Mouse (Mus musculus) spleen, postnatal 14 days (tissue): ENCODE results near the gene Slc35a2.
"Not testable (repeated sequence)": the region's sequence is repeated elsewhere in the genome, so short reads cannot be mapped to it uniquely, and the experiment has no call there.

Experiments
- DNase-seq, 2 experiments: peaks; one replicate each; pipeline ENCODE4 v3.0.0; 2021 to 2022; ENCODE audit warnings: low spot score in 2 of 2

Slc35a2 gene

DNA sequence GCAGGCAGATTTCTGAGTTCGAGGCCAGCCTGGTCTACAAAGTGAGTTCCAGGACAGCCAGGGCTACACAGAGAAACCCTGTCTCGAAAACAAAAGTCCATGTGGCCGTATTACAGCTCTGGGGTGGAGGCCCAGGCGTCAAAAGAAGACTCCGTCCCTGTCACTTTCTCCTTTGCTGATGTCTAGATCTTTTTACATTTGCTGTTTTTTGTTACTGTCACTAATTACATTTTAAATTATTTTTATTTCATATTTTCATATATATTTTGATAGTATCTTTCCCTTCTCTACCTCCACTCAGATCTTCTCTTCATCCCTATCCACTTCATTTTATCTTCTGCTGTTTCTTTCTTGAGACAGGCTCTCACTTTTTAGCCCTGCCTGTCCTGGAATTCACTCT lies 23.9 kb downstream of the Slc35a2 start, which contains the start of gene Gm10491:
TSS of gene Gm10491 (minus strand) at position 101 of the 400 bp plus-strand sequence.
- no peak for DNase-seq

GRCm38 (mm10) chrX:7909242-7909641 lies 25.4 kb downstream of the Slc35a2 start, which contains the start of gene Gm10490:
Gene Gm10490 (plus strand): TSS chrX:7909542.
- not testable (repeated sequence) for DNase-seq

- no peak for DNase-seq
Measured at GRCm38 (mm10) chrX:7910473-7910872, 26.6 kb downstream of the Slc35a2 start.

GRCm38 (mm10) chrX:7915669-7916068 lies 31.8 kb downstream of the Slc35a2 start:
- peak in 1 of 2 experiments; percentile 32 for DNase-seq

DNA sequence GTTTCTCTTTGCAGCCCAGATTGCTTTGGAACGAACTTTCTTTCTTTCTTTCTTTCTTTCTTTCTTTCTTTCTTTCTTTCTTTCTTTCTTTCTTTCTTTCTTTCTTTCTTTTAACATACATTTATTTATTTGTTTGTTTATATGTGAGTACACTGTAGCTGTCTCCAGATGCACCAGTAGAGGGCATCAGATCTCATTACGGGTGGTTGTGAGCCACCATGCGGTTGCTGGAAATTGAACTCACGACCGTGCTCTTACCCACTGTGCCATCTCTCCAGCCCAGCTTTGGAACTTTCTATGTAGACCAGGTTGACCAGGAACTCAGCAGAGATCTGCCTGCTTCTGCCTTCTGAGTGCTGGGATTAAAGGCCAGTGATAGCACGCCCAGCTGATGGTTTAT lies 34.1 kb downstream of the Slc35a2 start:
- not testable (repeated sequence) for DNase-seq

DNA sequence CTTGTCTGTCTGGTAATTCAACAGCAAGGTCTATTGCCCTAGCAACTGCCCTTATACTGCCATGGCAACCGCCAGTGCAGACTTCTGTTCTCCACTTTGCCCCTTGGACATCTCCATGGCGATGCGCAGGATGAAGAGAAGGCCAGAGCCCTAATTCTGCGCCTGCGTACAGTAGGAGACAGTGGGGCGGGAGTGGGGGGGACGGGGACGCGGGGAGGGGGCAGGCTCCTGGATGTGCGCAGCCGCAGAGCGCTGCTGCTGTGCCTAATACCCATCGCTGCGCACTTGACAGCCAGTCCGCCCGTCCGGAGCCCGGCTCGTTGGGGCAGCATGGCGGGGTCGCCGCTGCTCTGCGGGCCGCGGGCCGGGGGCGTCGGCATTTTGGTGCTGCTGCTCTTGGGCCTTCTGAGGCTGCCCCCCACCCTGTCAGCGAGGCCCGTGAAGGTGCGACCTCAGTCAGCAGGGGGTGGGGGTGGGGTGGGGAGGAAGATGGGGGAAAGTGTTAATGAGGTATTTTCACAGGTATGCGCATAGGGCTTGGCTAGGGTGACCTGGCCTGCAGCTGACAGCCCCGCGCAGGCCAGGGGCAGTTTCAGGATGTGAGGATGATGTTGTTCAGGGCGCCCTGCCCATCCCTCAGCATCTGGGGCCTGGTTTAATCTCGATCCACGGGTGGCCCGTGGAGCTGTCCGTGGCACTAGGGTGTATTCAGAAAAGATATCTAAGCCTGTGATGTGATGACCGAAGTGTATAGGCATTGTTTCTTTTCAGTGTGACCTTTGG lies 36.0 kb downstream of the Slc35a2 start, which contains the start of gene Pcsk1n:
TSS of gene Pcsk1n (plus strand) at position 222 of the 783 bp plus-strand sequence.
- no peak for DNase-seq

- DNase-seq, result no peak
Measured at GRCm38 (mm10) chrX:7922032-7922431, 38.2 kb downstream of the Slc35a2 start.

- DNase-seq, result no peak
Measured at GRCm38 (mm10) chrX:7926266-7926665, 42.4 kb downstream of the Slc35a2 start.

- DNase-seq, result no peak
Measured at GRCm38 (mm10) chrX:7927116-7927515, 43.3 kb downstream of the Slc35a2 start.

GRCm38 (mm10) chrX:7928270-7928790 lies 44.5 kb downstream of the Slc35a2 start, which contains the start of gene Eras:
Gene Eras (minus strand): TSS chrX:7928607.
- DNase-seq, result no peak

DNA sequence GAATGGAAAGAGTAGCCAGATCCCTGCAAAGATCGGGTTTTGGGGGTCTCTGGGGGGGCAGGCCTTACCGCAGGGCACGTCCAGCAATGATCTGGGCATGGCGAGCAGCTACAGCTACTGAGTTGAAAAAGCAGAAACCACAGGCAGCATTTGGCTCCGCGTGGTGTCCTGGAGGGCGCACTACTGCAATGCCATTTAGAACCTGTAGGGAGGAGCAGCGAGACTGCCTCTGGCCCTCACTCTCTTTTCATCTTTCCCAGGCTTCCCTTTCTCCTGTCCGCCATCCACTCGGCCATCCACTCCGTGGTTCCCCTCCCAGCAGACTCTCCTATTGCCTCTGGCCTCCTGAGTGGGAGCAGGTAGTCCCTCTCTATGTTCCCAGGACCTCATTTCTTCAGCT lies 53.0 kb downstream of the Slc35a2 start:
- DNase-seq, result no peak

DNA sequence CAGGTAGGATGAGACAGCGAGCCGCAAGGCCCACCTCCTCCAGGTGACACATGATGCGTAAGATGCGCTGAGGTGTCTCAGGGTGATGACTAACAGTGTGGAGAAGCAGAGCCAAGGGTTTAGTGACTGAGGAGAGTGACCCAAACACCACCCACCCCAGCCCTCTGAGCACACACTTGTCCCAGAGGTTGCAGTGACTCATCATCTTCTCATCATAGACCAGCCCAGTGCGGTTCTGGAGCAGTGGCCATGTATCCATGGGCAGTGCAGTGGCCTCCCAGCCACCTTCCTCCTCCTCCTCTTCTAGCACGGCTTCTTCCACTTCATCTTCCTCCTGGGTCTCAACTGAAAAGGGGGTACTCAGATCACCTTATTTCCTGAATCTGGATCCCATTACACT lies 53.8 kb downstream of the Slc35a2 start:
- DNase-seq, result no peak
